Mouse (Mus musculus): ENCODE data around the gene Vmn2r6.
"Not testable (repeated sequence)": the region's sequence is repeated elsewhere in the genome, so short reads cannot be mapped to it uniquely, and the experiment has no call there.

The Vmn2r6 gene

GRCm38 (mm10) chr3:64565730-64566129, at the start of gene Vmn2r6:
Vmn2r6 (minus strand) TSS chr3:64565830.
- not testable (repeated sequence) for DNase-seq (ENCODE audit: low read depth, low spot score)

DNA sequence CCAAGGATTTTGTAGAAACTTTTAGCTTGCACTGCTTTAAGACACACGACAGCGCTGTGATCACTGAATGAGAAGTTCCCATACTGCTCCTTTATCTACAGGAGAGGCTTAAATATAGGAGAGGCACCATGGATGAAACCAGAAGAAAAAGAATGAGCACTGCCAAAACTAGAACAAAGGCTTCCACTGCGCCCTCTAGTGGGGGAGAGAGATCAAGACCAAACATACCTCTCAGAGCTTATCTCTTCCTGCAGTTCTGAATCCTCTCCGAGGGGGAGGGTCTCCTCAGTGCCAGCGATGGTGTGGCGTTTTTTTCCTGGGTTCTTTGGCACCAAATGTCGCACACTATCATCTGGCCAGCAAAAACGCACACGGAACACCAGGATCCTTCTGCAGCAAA, 22.0 kb upstream of the Vmn2r6 start:
- peak; percentile 40 for DNase-seq (ENCODE audit: low read depth, low spot score)

DNA sequence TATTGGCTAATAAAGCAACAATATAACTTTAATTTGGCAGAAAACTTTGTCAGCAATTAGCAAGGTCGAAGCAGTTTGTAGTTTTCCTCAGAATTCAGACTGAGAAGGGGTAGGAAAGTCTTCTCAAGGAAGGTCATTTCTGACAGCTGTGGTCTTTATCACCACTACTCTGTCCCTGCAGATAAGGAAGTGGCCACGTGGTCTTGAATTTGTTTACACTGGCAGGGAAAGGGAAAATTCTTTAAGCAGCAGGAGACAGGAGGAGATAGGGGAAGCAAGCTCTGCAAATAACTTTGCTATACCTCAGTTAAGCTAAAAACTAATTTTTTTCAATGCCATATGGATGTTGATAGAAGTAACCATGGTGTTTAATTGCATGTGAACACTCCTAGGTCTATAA, 3.2 kb upstream of the Vmn2r6 start:
- peak; percentile 16 for DNase-seq (ENCODE audit: low read depth, low spot score)

DNA sequence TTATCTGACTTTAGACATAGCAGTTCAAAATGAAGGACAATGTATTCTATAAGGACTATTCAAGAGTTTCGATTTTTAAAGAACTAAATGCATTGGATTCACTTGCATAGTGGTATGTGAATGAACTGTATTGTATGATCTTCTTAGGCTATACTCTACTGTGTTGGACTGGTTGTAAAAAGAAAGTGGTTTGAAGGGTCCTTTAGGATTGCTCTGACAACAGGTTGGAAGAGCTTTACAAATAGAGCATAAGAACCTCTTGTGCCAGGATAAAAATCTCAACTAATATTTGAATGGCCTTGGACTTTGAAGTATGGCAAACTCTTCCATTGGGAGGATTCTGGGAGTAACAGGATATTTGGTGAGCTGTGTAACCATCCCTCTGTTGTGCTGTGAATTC, 42.0 kb downstream of the Vmn2r6 start:
- not testable (repeated sequence) for DNase-seq (ENCODE audit: low read depth, low spot score)

GRCm38 (mm10) chr3:64509742-64510141, 55.9 kb downstream of the Vmn2r6 start, which contains the start of gene Vmn2r5:
Vmn2r5 (minus strand) TSS chr3:64509842.
- not testable (repeated sequence) for DNase-seq (ENCODE audit: low read depth, low spot score)
